Mouse (Mus musculus) liver, embryonic 12.5 days (tissue): Measurements from ENCODE around the gene Zfp78. TPM values are rescaled to one million over a fixed set of nuclear protein-coding genes. Genes with fewer than 3 reads are reported as not detected.

Experiments
- ATAC-seq: fragments of 200-750 bp; cut with Nextera tagmentation; 2 replicates; pipeline ENCODE4 v1.8.0; 2017; ENCODE audit warnings: moderate number of reproducible peaks, mild to moderate bottlenecking, moderate library complexity
- H3K27ac ChIP-seq: fragments of 300-500 bp; sonication (generic); 2 replicates; pipeline ENCODE4 v1.5.1; 2016; ENCODE audit warnings: mild to moderate bottlenecking
- H3K27me3 ChIP-seq: fragments of 300-500 bp; sonication (generic); replicated peaks from 2 replicates; pipeline ENCODE4 v1.6.1; 2016; ENCODE audit warnings: mild to moderate bottlenecking, moderate library complexity
- H3K36me3 ChIP-seq: fragments of 300-500 bp; sonication (generic); 2 replicates; pipeline ENCODE4 v1.6.1; 2016; ENCODE audit warnings: mild to moderate bottlenecking, moderate library complexity
- H3K4me1 ChIP-seq: fragments of 300-500 bp; sonication (generic); 2 replicates; pipeline ENCODE4 v1.6.1; 2016
- H3K4me2 ChIP-seq: fragments of 300-500 bp; sonication (generic); 2 replicates; pipeline ENCODE4 v1.6.1; 2016; ENCODE audit warnings: mild to moderate bottlenecking, moderate library complexity
- H3K4me3 ChIP-seq: fragments of 300-500 bp; sonication (generic); 2 replicates; pipeline ENCODE4 v1.5.1; 2016; ENCODE audit warnings: mild to moderate bottlenecking, moderate library complexity
- H3K9ac ChIP-seq: fragments of 300-500 bp; sonication (generic); 2 replicates; pipeline ENCODE4 v1.6.1; 2016; ENCODE audit warnings: mild to moderate bottlenecking, moderate library complexity
- H3K9me3 ChIP-seq: fragments of 300-500 bp; sonication (generic); replicated peaks from 2 replicates; pipeline ENCODE4 v1.6.1; 2016; ENCODE audit warnings: mild to moderate bottlenecking, moderate library complexity
- WGBS: fragments of 180-500 bp; shearing (Covaris S2); methylation state at CpG from one replicate; pipeline ENCODE4 v1.1.7; 2016; ENCODE audit not compliant: insufficient replicate concordance; 5-methylcytosine and 5-hydroxymethylcytosine counted together
- polyA plus RNA-seq: library from polyadenylated mRNA; unstranded; fragments of >200 nt; fragmentation: Nextera tagmentation; extraction: Ambion mirVana; gene quantifications from 2 replicates; pipeline ENCODE4 v1.2.1, GENCODE M21; 2016

Gene Zfp78
- polyA plus RNA-seq = 1.3 TPM in 2 replicates

GRCm38 (mm10) chr7:6363047-6363488 is at the start of gene Zfp78:
Gene Zfp78 (plus strand): TSS chr7:6363280.
- no peaks in the 10 kb centered on the region for H3K36me3 ChIP-seq
- peak; percentile 79 for ATAC-seq
- H3K4me3 ChIP-seq = peak within 1 kb of the TSS; percentile 67
- peaks cover 71% of the 10 kb centered on the region for H3K4me1 ChIP-seq
- H3K27me3 ChIP-seq = no peaks in the 10 kb centered on the region
- under 1% methylated on average over 23 of the region's 23 CpGs for WGBS
- H3K9me3 ChIP-seq = no peaks in the 10 kb centered on the region
- H3K27ac ChIP-seq = peak within 1 kb of the TSS; percentile 84
- peak within 1 kb of the TSS; percentile 77 for H3K4me2 ChIP-seq
- peak within 1 kb of the TSS; percentile 74 for H3K9ac ChIP-seq

GRCm38 (mm10) chr7:6330458-6331232 is 32.4 kb upstream of the Zfp78 start:
- no peaks in the 10 kb centered on the region for H3K9me3 ChIP-seq
- H3K36me3 ChIP-seq = no peaks in the 10 kb centered on the region; the same call in 1 of the 2 replicates
- peak overlapping the region; percentile 66 for H3K4me3 ChIP-seq
- peak overlapping the region; percentile 74 for H3K9ac ChIP-seq
- no peaks in the 10 kb centered on the region for H3K27me3 ChIP-seq
- peak; percentile 78 for ATAC-seq
- 14% methylated on average over 23 of the region's 23 CpGs for WGBS
- H3K4me2 ChIP-seq = peak overlapping the region; percentile 84
- H3K4me1 ChIP-seq = peaks cover 13% of the 10 kb centered on the region
- H3K27ac ChIP-seq = peak overlapping the region; percentile 64

GRCm38 (mm10) chr7:6331233-6331956 is 31.7 kb upstream of the Zfp78 start, which contains the start of gene Zfp583:
Gene Zfp583 (minus strand): TSS chr7:6331285.
- Histone ChIP-seq H3K9me3 (no peaks in the 10 kb centered on the region), H3K9ac (peak within 1 kb of the TSS; percentile 74), H3K36me3 (no peaks in the 10 kb centered on the region; the same call in 1 of the 2 replicates), H3K4me2 (peak within 1 kb of the TSS; percentile 84), H3K27ac (peak within 1 kb of the TSS; percentile 64), H3K4me1 (peaks cover 13% of the 10 kb centered on the region), H3K4me3 (peak within 1 kb of the TSS; percentile 66), H3K27me3 (no peaks in the 10 kb centered on the region)
- 3% methylated on average over 31 of the region's 31 CpGs for WGBS
- ATAC-seq = peak; percentile 93

DNA sequence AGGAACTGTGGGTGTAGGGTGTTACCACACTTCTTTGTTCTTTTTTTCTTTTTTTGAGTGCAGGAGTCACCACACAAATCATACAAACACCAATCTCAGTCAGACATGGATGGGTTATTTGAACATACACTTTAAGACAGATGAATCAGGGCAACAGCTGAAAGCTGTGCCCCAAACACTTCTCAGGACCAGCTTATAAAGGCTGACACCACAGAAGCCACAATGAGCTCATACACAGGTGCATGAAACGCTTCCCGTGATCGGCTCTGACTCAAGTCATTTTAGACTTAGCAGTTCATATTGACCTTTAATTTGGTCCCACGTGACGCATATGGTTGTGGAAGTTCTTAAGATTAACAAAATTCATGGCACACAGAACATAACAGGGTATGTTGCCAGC is 23.2 kb upstream of the Zfp78 start:
- WGBS = 63% methylated on average over 5 of the region's 5 CpGs
- no peak overlapping the region for H3K27ac ChIP-seq
- H3K4me2 ChIP-seq = no peak overlapping the region
- no peaks in the 10 kb centered on the region for H3K9me3 ChIP-seq
- H3K36me3 ChIP-seq = no peaks in the 10 kb centered on the region
- ATAC-seq = no peak
- no peaks in the 10 kb centered on the region; the same call in 1 of the 2 replicates for H3K27me3 ChIP-seq
- H3K4me3 ChIP-seq = no peak overlapping the region
- no peaks in the 10 kb centered on the region for H3K4me1 ChIP-seq
- H3K9ac ChIP-seq = no peak overlapping the region

DNA sequence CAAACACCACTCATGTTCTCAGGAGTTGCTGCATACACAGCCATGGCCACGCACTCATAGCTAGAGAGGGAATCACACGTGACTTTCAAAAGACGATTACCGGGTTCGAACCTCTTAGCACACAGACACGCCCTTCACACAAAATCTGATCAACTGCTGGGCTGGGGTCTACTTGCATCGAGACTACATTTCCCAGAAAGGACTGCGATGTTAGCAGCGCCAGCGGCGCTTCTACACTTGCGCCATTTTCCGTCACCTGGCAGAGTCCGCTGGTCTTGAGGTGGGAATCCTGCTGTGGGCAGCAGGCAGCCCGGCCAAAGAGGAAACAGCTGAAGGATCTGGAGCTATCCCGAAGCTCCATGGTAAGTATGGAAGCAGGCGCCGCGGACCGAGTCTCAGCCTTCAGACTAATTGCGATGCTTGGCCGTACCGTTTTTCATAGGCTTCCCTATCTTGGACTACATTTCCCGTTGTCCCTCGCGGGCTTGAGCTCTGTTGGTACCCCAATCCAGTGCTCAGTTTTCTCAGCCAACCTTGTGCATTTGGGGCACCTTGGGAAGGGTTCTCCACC is 19.5 kb upstream of the Zfp78 start, which contains the start of gene Gm3854:
Gene Gm3854 (plus strand): TSS at position 259 of the 571 bp plus-strand sequence.
- Histone ChIP-seq H3K36me3 (no peaks in the 10 kb centered on the region), H3K4me2 (peak within 1 kb of the TSS; percentile 72), H3K9ac (peak within 1 kb of the TSS; percentile 55), H3K27me3 (no peaks in the 10 kb centered on the region; the same call in 1 of the 2 replicates), H3K4me3 (peak within 1 kb of the TSS; percentile 60), H3K4me1 (no peaks in the 10 kb centered on the region), H3K9me3 (no peaks in the 10 kb centered on the region), H3K27ac (no peak within 1 kb of the TSS)
- peak; percentile 86 for ATAC-seq
- WGBS = 1% methylated on average over 26 of the region's 26 CpGs

DNA sequence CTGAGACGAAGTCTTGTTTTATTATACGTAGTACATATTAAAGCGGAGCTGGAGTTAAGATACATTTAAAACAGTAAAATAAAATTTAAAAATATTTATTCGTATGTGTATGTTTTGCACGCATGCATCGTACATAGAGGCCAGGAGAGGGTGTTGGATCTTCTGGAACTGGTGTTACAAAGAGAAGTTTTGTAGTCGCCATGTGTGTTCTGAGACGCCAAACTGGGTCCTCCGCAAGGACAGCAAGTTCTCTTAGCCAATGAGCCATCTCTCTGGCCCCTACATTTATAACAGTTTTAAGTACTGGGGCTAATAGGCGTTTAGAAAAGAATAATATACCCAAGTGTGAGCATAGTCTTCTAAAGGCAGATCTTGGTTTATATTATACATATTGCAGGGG is 19.0 kb upstream of the Zfp78 start:
- Histone ChIP-seq H3K27me3 (no peaks in the 10 kb centered on the region; the same call in 1 of the 2 replicates), H3K4me2 (peak overlapping the region; percentile 72), H3K4me1 (no peaks in the 10 kb centered on the region), H3K36me3 (no peaks in the 10 kb centered on the region), H3K27ac (no peak overlapping the region), H3K9me3 (no peaks in the 10 kb centered on the region), H3K4me3 (peak overlapping the region; percentile 60), H3K9ac (peak overlapping the region; percentile 55; the same call in 1 of the 2 replicates)
- 36% methylated on average over 10 of the region's 10 CpGs for WGBS
- ATAC-seq = no peak

- WGBS = 68% methylated on average over 2 of the region's 2 CpGs
- Histone ChIP-seq H3K4me2 (no peak overlapping the region), H3K4me1 (peaks cover 35% of the 10 kb centered on the region), H3K36me3 (peaks cover 7% of the 10 kb centered on the region; the same call in 1 of the 2 replicates), H3K9ac (no peak overlapping the region), H3K27ac (no peak overlapping the region), H3K4me3 (no peak overlapping the region), H3K27me3 (no peaks in the 10 kb centered on the region), H3K9me3 (no peaks in the 10 kb centered on the region)
- no peak for ATAC-seq
Observed at GRCm38 (mm10) chr7:6358121-6358520, 5.0 kb upstream of the Zfp78 start.

DNA sequence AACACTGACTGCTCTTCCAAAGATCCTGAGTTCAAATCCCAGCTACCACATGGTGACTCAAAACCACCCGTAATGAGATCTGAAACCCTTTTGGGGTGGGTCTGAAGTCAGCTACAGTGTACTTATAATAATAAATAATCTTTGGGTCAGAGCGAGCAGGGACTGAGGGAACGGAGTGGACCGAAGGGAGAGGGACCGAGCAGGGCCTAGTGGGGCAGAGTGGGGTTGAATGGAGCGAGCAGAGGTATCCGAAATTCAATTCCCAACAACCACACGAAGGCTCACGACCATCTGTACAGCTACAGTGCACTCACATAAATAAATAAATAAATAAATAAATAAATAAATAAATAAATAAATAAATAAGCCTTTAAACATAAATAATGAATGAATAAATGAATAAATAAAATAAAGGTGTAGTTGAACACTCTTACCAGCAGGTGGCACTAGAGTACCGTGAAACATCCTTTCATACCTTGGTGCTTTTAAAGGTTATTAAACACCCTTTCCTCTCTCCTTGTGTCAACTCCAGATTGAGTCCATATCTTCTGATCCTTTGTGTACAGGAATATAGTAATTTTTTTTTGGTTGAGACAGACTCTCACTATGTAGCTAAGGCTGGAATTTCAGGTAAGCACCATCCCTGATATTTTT is 4.0 kb upstream of the Zfp78 start:
- H3K4me3 ChIP-seq = no peak overlapping the region
- no peaks in the 10 kb centered on the region for H3K27me3 ChIP-seq
- no peak overlapping the region for H3K4me2 ChIP-seq
- ATAC-seq = no peak
- no peak overlapping the region for H3K27ac ChIP-seq
- 48% methylated on average over 10 of the region's 10 CpGs for WGBS
- H3K9me3 ChIP-seq = no peaks in the 10 kb centered on the region
- peaks cover 41% of the 10 kb centered on the region for H3K4me1 ChIP-seq
- H3K36me3 ChIP-seq = no peaks in the 10 kb centered on the region
- no peak overlapping the region for H3K9ac ChIP-seq

GRCm38 (mm10) chr7:6360477-6361060 is 2.5 kb upstream of the Zfp78 start:
- Histone ChIP-seq H3K4me3 (no peak overlapping the region), H3K27me3 (no peaks in the 10 kb centered on the region), H3K4me2 (peak overlapping the region; percentile 77), H3K36me3 (no peaks in the 10 kb centered on the region), H3K9ac (no peak overlapping the region), H3K4me1 (peaks cover 51% of the 10 kb centered on the region), H3K9me3 (no peaks in the 10 kb centered on the region), H3K27ac (no peak overlapping the region)
- WGBS = 15% methylated on average over 2 of the region's 9 CpGs
- ATAC-seq = peak; percentile 36

GRCm38 (mm10) chr7:6361756-6362155 is 1.3 kb upstream of the Zfp78 start:
- H3K27me3 ChIP-seq = no peaks in the 10 kb centered on the region
- H3K27ac ChIP-seq = peak overlapping the region; percentile 84
- H3K9ac ChIP-seq = peak overlapping the region; percentile 59
- WGBS = 27% methylated on average over 7 of the region's 7 CpGs
- H3K4me3 ChIP-seq = peak overlapping the region; percentile 67
- H3K36me3 ChIP-seq = no peaks in the 10 kb centered on the region
- peak overlapping the region; percentile 77 for H3K4me2 ChIP-seq
- ATAC-seq = no peak
- peaks cover 58% of the 10 kb centered on the region for H3K4me1 ChIP-seq
- no peaks in the 10 kb centered on the region for H3K9me3 ChIP-seq
